Mouse (Mus musculus) layer of hippocampus, adult 8-10 months (tissue): ENCODE results near the gene Wdr5. TPM values are rescaled to one million over a fixed set of nuclear protein-coding genes. Genes with fewer than 3 reads are reported as not detected.

Experiments
- total RNA-seq, 4 experiments: library from RNA; stranded (reverse); gene quantifications; 2 replicates each; pipeline ENCODE4 v1.2.4; 2022

The Wdr5 gene
- total RNA-seq, 4 experiments from 2014 or later: 25.7 to 29.8 (median 27.9) TPM

Other genes with a start within 250 kb of the Wdr5 start
- gene Vav2, start 88.1 kb upstream of the Wdr5 start, total RNA-seq: 10 to 100 TPM in 3 of 4 experiments, 1 to 10 TPM in 1; 9.1 to 12.9 (median 11.8) TPM
- gene Brd3os, start 72.8 kb upstream of the Wdr5 start, total RNA-seq: 10 to 100 TPM; 23.5 to 28.6 (median 27.9) TPM
- 10 to 100 TPM; 40.6 to 47.9 (median 46.6) TPM for gene Brd3, start 7.5 kb upstream of the Wdr5 start, total RNA-seq
- 10 to 100 TPM; 31.6 to 33.9 (median 32.9) TPM for gene Rxra, start 161.3 kb downstream of the Wdr5 start, total RNA-seq